Mouse (Mus musculus) hindbrain, embryonic 13.5 days (tissue): ENCODE measurements around the gene Naa25. TPM values are rescaled to one million over a fixed set of nuclear protein-coding genes. Genes with fewer than 3 reads are reported as not detected.
A peak's percentile ranks its signal among the peaks of the same experiment; 100 is the strongest.

Source experiments
- ATAC-seq: fragments of 200-750 bp; cut with Nextera tagmentation; 2 replicates; pipeline ENCODE4 v1.8.0; 2017; ENCODE audit warnings: moderate TSS enrichment; ENCODE audit not compliant: low FRiP score
- H3K27ac ChIP-seq: fragments of 300-500 bp; sonication (generic); 2 replicates; pipeline ENCODE4 v1.5.1; 2015; ENCODE audit warnings: inconsistent platforms, mild to moderate bottlenecking, moderate library complexity
- H3K27me3 ChIP-seq: fragments of 300-500 bp; sonication (generic); 2 replicates; pipeline ENCODE4 v1.6.1; 2015; ENCODE audit warnings: mild to moderate bottlenecking, inconsistent platforms
- H3K36me3 ChIP-seq: fragments of 300-500 bp; sonication (generic); 2 replicates; pipeline ENCODE4 v1.6.1; 2015; ENCODE audit warnings: mild to moderate bottlenecking, inconsistent platforms
- H3K4me1 ChIP-seq: fragments of 300-500 bp; sonication (generic); replicated peaks from 2 replicates; pipeline ENCODE4 v1.6.1; 2015; ENCODE audit warnings: inconsistent platforms
- H3K4me2 ChIP-seq: fragments of 300-500 bp; sonication (generic); 2 replicates; pipeline ENCODE4 v1.6.1; 2015; ENCODE audit warnings: inconsistent platforms, mild to moderate bottlenecking, moderate library complexity
- H3K4me3 ChIP-seq: fragments of 300-500 bp; sonication (generic); 2 replicates; pipeline ENCODE4 v1.5.1; 2015; ENCODE audit warnings: mild to moderate bottlenecking, inconsistent platforms
- H3K9ac ChIP-seq: fragments of 300-500 bp; sonication (generic); 2 replicates; pipeline ENCODE4 v1.6.1; 2015; ENCODE audit warnings: mild to moderate bottlenecking, inconsistent platforms
- H3K9me3 ChIP-seq: fragments of 300-500 bp; sonication (generic); 2 replicates; pipeline ENCODE4 v1.6.1; 2016; ENCODE audit warnings: inconsistent platforms
- WGBS: fragments of 180-500 bp; shearing (Covaris S2); methylation state at CpG from one replicate; pipeline ENCODE4 v1.1.7; 2015; 5-methylcytosine and 5-hydroxymethylcytosine counted together
- polyA plus RNA-seq: library from polyadenylated mRNA; unstranded; fragments of >200 nt; fragmentation: Nextera tagmentation; extraction: Ambion mirVana; gene quantifications from 2 replicates; pipeline ENCODE4 v1.2.1, GENCODE M21; 2015

Naa25 gene
- polyA plus RNA-seq, 1 experiment from 2014 or later = 47.7 TPM

GRCm38 (mm10) chr5:121443548-121443947 lies 45.8 kb downstream of the Naa25 start:
- no peak overlapping the region for H3K4me3 ChIP-seq
- peaks cover 86% of the 10 kb centered on the region for H3K36me3 ChIP-seq
- no peak overlapping the region for H3K9ac ChIP-seq
- H3K9me3 ChIP-seq = no peaks in the 10 kb centered on the region
- H3K27me3 ChIP-seq = no peaks in the 10 kb centered on the region
- H3K4me2 ChIP-seq = no peak overlapping the region
- WGBS = 96% methylated on average over 3 of the region's 3 CpGs
- no peak overlapping the region for H3K27ac ChIP-seq
- no peaks in the 10 kb centered on the region for H3K4me1 ChIP-seq
- no peak for ATAC-seq

GRCm38 (mm10) chr5:121444870-121445269 lies 47.1 kb downstream of the Naa25 start:
- Histone ChIP-seq H3K36me3 (peaks cover 86% of the 10 kb centered on the region), H3K9ac (no peak overlapping the region), H3K9me3 (no peaks in the 10 kb centered on the region), H3K27me3 (no peaks in the 10 kb centered on the region), H3K4me2 (no peak overlapping the region), H3K4me1 (peaks cover 3% of the 10 kb centered on the region), H3K27ac (no peak overlapping the region), H3K4me3 (no peak overlapping the region)
- no peak for ATAC-seq
- WGBS = 94% methylated on average over 5 of the region's 5 CpGs

- Histone ChIP-seq H3K4me2 (no peak overlapping the region), H3K4me1 (peaks cover 25% of the 10 kb centered on the region), H3K27me3 (no peaks in the 10 kb centered on the region), H3K4me3 (no peak overlapping the region), H3K36me3 (peaks cover 67% of the 10 kb centered on the region), H3K9ac (no peak overlapping the region), H3K9me3 (no peaks in the 10 kb centered on the region), H3K27ac (no peak overlapping the region)
- no peak for ATAC-seq
- WGBS = 96% methylated on average over 3 of the region's 3 CpGs
Measured at GRCm38 (mm10) chr5:121448450-121448849, 50.7 kb downstream of the Naa25 start.

GRCm38 (mm10) chr5:121449976-121450375 lies 52.2 kb downstream of the Naa25 start:
- WGBS = 64% methylated on average over 6 of the region's 6 CpGs
- no peaks in the 10 kb centered on the region for H3K27me3 ChIP-seq
- no peak overlapping the region for H3K4me2 ChIP-seq
- ATAC-seq = no peak
- H3K4me3 ChIP-seq = no peak overlapping the region
- H3K9me3 ChIP-seq = no peaks in the 10 kb centered on the region
- no peak overlapping the region for H3K27ac ChIP-seq
- peaks cover 30% of the 10 kb centered on the region for H3K4me1 ChIP-seq
- peaks cover 52% of the 10 kb centered on the region for H3K36me3 ChIP-seq
- H3K9ac ChIP-seq = no peak overlapping the region

- Histone ChIP-seq H3K4me3 (peak overlapping the region; percentile 87; the same call in 1 of the 2 replicates), H3K4me1 (peaks cover 30% of the 10 kb centered on the region), H3K4me2 (peak overlapping the region; percentile 78), H3K36me3 (peaks cover 47% of the 10 kb centered on the region), H3K27me3 (no peaks in the 10 kb centered on the region), H3K9ac (no peak overlapping the region; the same call in 1 of the 2 replicates), H3K27ac (no peak overlapping the region), H3K9me3 (no peaks in the 10 kb centered on the region)
- WGBS = 82% methylated on average over 9 of the region's 9 CpGs
- ATAC-seq = no peak
Measured at GRCm38 (mm10) chr5:121450476-121450875, 52.7 kb downstream of the Naa25 start.

GRCm38 (mm10) chr5:121451203-121451602 lies 53.5 kb downstream of the Naa25 start:
- WGBS = 30% methylated on average over 8 of the region's 8 CpGs
- Histone ChIP-seq H3K4me2 (peak overlapping the region; percentile 78), H3K27me3 (no peaks in the 10 kb centered on the region), H3K9ac (peak overlapping the region; percentile 94), H3K27ac (peak overlapping the region; percentile 98), H3K4me1 (peaks cover 30% of the 10 kb centered on the region), H3K4me3 (peak overlapping the region; percentile 87), H3K9me3 (no peaks in the 10 kb centered on the region), H3K36me3 (peaks cover 39% of the 10 kb centered on the region)
- no peak for ATAC-seq

GRCm38 (mm10) chr5:121451644-121452025 lies 53.9 kb downstream of the Naa25 start, which contains the start of gene Tmem116:
Tmem116 (plus strand) TSS chr5:121451893.
- H3K9ac ChIP-seq = peak within 1 kb of the TSS; percentile 94
- peak within 1 kb of the TSS; percentile 83 for H3K4me2 ChIP-seq
- no peaks in the 10 kb centered on the region for H3K27me3 ChIP-seq
- peak within 1 kb of the TSS; percentile 87 for H3K4me3 ChIP-seq
- peak; percentile 32; the same call in 1 of the 2 replicates for ATAC-seq
- no peaks in the 10 kb centered on the region for H3K9me3 ChIP-seq
- peak within 1 kb of the TSS; percentile 98 for H3K27ac ChIP-seq
- peaks cover 30% of the 10 kb centered on the region for H3K4me1 ChIP-seq
- under 1% methylated on average over 17 of the region's 17 CpGs for WGBS
- peaks cover 35% of the 10 kb centered on the region for H3K36me3 ChIP-seq

GRCm38 (mm10) chr5:121452026-121452869 lies 54.5 kb downstream of the Naa25 start, which contains the start of gene Erp29:
Erp29 (minus strand) TSS chr5:121452506.
- under 1% methylated on average over 86 of the region's 97 CpGs for WGBS
- H3K4me3 ChIP-seq = peak within 1 kb of the TSS; percentile 87
- peak within 1 kb of the TSS; percentile 98 for H3K27ac ChIP-seq
- peaks cover 30% of the 10 kb centered on the region for H3K4me1 ChIP-seq
- peak within 1 kb of the TSS; percentile 94 for H3K9ac ChIP-seq
- peak; percentile 94 for ATAC-seq
- peak within 1 kb of the TSS; percentile 83 for H3K4me2 ChIP-seq
- H3K9me3 ChIP-seq = no peaks in the 10 kb centered on the region
- peaks cover 29% of the 10 kb centered on the region for H3K36me3 ChIP-seq
- H3K27me3 ChIP-seq = no peaks in the 10 kb centered on the region

GRCm38 (mm10) chr5:121452906-121453305 lies 55.2 kb downstream of the Naa25 start:
- H3K27ac ChIP-seq = peak overlapping the region; percentile 98

GRCm38 (mm10) chr5:121453743-121454502 lies 56.2 kb downstream of the Naa25 start:
- 92% methylated on average over 13 of the region's 13 CpGs for WGBS
- Histone ChIP-seq H3K4me3 (no peak overlapping the region), H3K9ac (peak overlapping the region; percentile 94), H3K4me2 (peak overlapping the region; percentile 83; the same call in 1 of the 2 replicates), H3K4me1 (peaks cover 30% of the 10 kb centered on the region), H3K36me3 (peaks cover 12% of the 10 kb centered on the region), H3K27me3 (no peaks in the 10 kb centered on the region), H3K27ac (no peak overlapping the region), H3K9me3 (no peaks in the 10 kb centered on the region)
- no peak for ATAC-seq

More at GRCm38 (mm10) chr5:121452906-121453305, 55.2 kb downstream of the Naa25 start:
- peaks cover 30% of the 10 kb centered on the region for H3K4me1 ChIP-seq
- peak; percentile 12; the same call in 1 of the 2 replicates for ATAC-seq
- H3K36me3 ChIP-seq = peaks cover 22% of the 10 kb centered on the region
- H3K9ac ChIP-seq = peak overlapping the region; percentile 94
- no peaks in the 10 kb centered on the region for H3K27me3 ChIP-seq
- WGBS = 8% methylated on average over 9 of the region's 9 CpGs
- H3K4me2 ChIP-seq = peak overlapping the region; percentile 83
- H3K4me3 ChIP-seq = peak overlapping the region; percentile 87
- H3K9me3 ChIP-seq = no peaks in the 10 kb centered on the region

- H3K4me2 ChIP-seq = no peak overlapping the region
- WGBS = 88% methylated on average over 3 of the region's 3 CpGs
- H3K4me3 ChIP-seq = no peak overlapping the region
- H3K4me1 ChIP-seq = peaks cover 30% of the 10 kb centered on the region
- no peak overlapping the region for H3K27ac ChIP-seq
- H3K27me3 ChIP-seq = no peaks in the 10 kb centered on the region
- H3K9me3 ChIP-seq = no peaks in the 10 kb centered on the region
- no peak overlapping the region for H3K9ac ChIP-seq
- peaks cover 7% of the 10 kb centered on the region; the same call in 1 of the 2 replicates for H3K36me3 ChIP-seq
- no peak for ATAC-seq
Measured at GRCm38 (mm10) chr5:121454503-121454782, 56.7 kb downstream of the Naa25 start.

- ATAC-seq = no peak
Measured at GRCm38 (mm10) chr5:121455510-121456265, 58.0 kb downstream of the Naa25 start.

More at GRCm38 (mm10) chr5:121455510-121456265, 58.0 kb downstream of the Naa25 start:
- Histone ChIP-seq H3K4me3 (no peak overlapping the region), H3K4me1 (peaks cover 19% of the 10 kb centered on the region), H3K27ac (no peak overlapping the region), H3K36me3 (no peaks in the 10 kb centered on the region), H3K4me2 (no peak overlapping the region), H3K9ac (no peak overlapping the region), H3K9me3 (no peaks in the 10 kb centered on the region), H3K27me3 (no peaks in the 10 kb centered on the region)
- WGBS = 77% methylated on average over 9 of the region's 9 CpGs
